10 mouse cellular contexts compared by ENCODE assay signal in genomic region chr3:108154656-108155055, GRCm38 (mm10). TPM values are rescaled to one million over a fixed set of nuclear protein-coding genes. Genes with fewer than 3 reads are reported as not detected.
DNase-seq lines count a peak whose midpoint lies in the region; ATAC-seq and TF ChIP-seq lines count a peak whose summit lies in the region.
"Had no signal": no experiment of that assay in that cellular context is flagged by ENCODE, and none has a peak within 500 bp of the region (broad histone marks: within the 10 kb centered on the region; RNA-seq: fewer than 3 reads in every experiment).

Gene Gpr61 (minus strand): TSS chr3:108154882.

- no peaks in the 10 kb centered on the region for H3K9me3 ChIP-seq in lung, embryonic 14.5 days (ENCODE audit: low read depth, low read length)
- H3K9me3 ChIP-seq in hindbrain, embryonic 12.5 days (replicated peaks) = no peaks in the 10 kb centered on the region
- H3K9me3 ChIP-seq: megakaryocyte, embryonic 14.5 days had no signal

- whole genome bisulfite sequencing in lung, embryonic 14.5 days = 31% methylated on average over 4 of the region's 4 CpGs
- WGBS in hindbrain, embryonic 12.5 days = 45% methylated on average over 4 of the region's 4 CpGs

- H3K4me3 ChIP-seq in lung, embryonic 14.5 days (ENCODE audit: low read depth, low read length) = no peak within 1 kb of the TSS
- H3K4me3 ChIP-seq in hindbrain, embryonic 12.5 days = peak within 1 kb of the TSS; percentile 17; the same call in 1 of the 2 replicates
- H3K4me3 ChIP-seq: megakaryocyte, embryonic 14.5 days had no signal

- H3K4me2 ChIP-seq in lung, embryonic 14.5 days = no peak within 1 kb of the TSS
- H3K4me2 ChIP-seq in hindbrain, embryonic 12.5 days (replicated peaks) = peak within 1 kb of the TSS; percentile 32; the same call in 1 of the 2 replicates

- peak within 1 kb of the TSS; percentile 16; the same call in 1 of the 2 replicates for H3K9ac ChIP-seq in lung, embryonic 14.5 days
- peak within 1 kb of the TSS; percentile 25; the same call in 1 of the 2 replicates for H3K9ac ChIP-seq in hindbrain, embryonic 12.5 days

- H3K27ac ChIP-seq in lung, embryonic 14.5 days (ENCODE audit: low read depth) = no peak within 1 kb of the TSS
- no peak within 1 kb of the TSS for H3K27ac ChIP-seq in hindbrain, embryonic 12.5 days

- H3K27me3 ChIP-seq in lung, embryonic 14.5 days (ENCODE audit: insufficient read depth, low read length) = no peaks in the 10 kb centered on the region
- no peaks in the 10 kb centered on the region for H3K27me3 ChIP-seq in hindbrain, embryonic 12.5 days

- no peaks in the 10 kb centered on the region for H3K36me3 ChIP-seq in lung, embryonic 14.5 days (ENCODE audit: insufficient read depth)
- H3K36me3 ChIP-seq in hindbrain, embryonic 12.5 days = no peaks in the 10 kb centered on the region

- TF ChIP-seq CTCF in lung, embryonic 14.5 days (IDR thresholded peaks at IDR 0.05; ENCODE audit: low read depth) = no peak

- DNase-seq in lung, embryonic 14.5 days = no peak
- DNase-seq in lung, postnatal 14 days = no peak
- DNase-seq in left cerebral cortex, postnatal 10 days (ENCODE audit: extremely low spot score in 1 of 2, low spot score in 2 of 2) = peak; percentile 56 to 62
- peak; percentile 80 for DNase-seq in right cerebral cortex, postnatal 25 days
- no peak for DNase-seq in lung, adult 18-20 months
- DNase-seq in adrenal gland, postnatal 25 days = no peak
- DNase-seq: thymus, adult 18-20 months had no signal

- H3K4me1 ChIP-seq in lung, embryonic 14.5 days (ENCODE audit: insufficient read depth) = no peaks in the 10 kb centered on the region
- peaks cover 13% of the 10 kb centered on the region for H3K4me1 ChIP-seq in hindbrain, embryonic 12.5 days

- ATAC-seq in lung, embryonic 14.5 days (ENCODE audit: insufficient read depth) = no peak
- ATAC-seq in hindbrain, embryonic 12.5 days (ENCODE audit: low FRiP score) = no peak
- no peak for ATAC-seq in activated CD4-positive, CD25-positive, alpha-beta regulatory T cell, adult 4 months

- intact Hi-C loops in left cerebral cortex, postnatal 10 days (cut with DNase I) = no loop called here

RNA-seq across cellular contexts. Expression of gene Gpr61, which starts in this region (rescaled TPM):
- 0.11 TPM in 1 of 2 replicates, not detected in the other for polyA plus RNA-seq in lung, embryonic 14.5 days (2014; fragmentation: Nextera tagmentation; extraction: Ambion mirVana)
- 0.72 and 1.2 TPM in 2 replicates for polyA plus RNA-seq in hindbrain, embryonic 12.5 days (2016; fragmentation: Nextera tagmentation; extraction: Ambion mirVana)
- total RNA-seq in left cerebral cortex, postnatal 10 days (2021) = 10 to 100 TPM; 20.4 to 21.3 TPM
- polyA plus RNA-seq in activated CD4-positive, CD25-positive, alpha-beta regulatory T cell, adult 4 months (2017; shearing (Covaris generic)) = not detected
- total RNA-seq in adrenal gland, postnatal 25 days (2021) = 0.49 TPM in 1 of 2 replicates, not detected in the other

Comparison
In these comparisons a context has a peak if more than half of its experiments do, and no peak if none do; other contexts are left out.
1. RNA of gene Gpr61 (total RNA-seq): 20.4 to 21.3 TPM in left cerebral cortex, postnatal 10 days; 0.49 TPM in adrenal gland, postnatal 25 days; every median in the first group is over 10 times any median in the second.
2. DNase-seq: peak in left cerebral cortex, postnatal 10 days (2 of 2) and right cerebral cortex, postnatal 25 days (single experiment); none in lung, embryonic 14.5 days (single experiment), lung, postnatal 14 days (single experiment), lung, adult 18-20 months (0 of 2) and adrenal gland, postnatal 25 days (single experiment).